Mouse (Mus musculus) adrenal gland, adult 8-10 months (tissue): ENCODE data around the gene N4bp2. TPM values are rescaled to one million over a fixed set of nuclear protein-coding genes. Genes with fewer than 3 reads are reported as not detected.
"Not testable (repeated sequence)": the region's sequence is repeated elsewhere in the genome, so short reads cannot be mapped to it uniquely, and the experiment has no call there.

Source experiments
- DNase-seq: peaks from one replicate; pipeline ENCODE4 v3.0.0; 2022
- total RNA-seq, 4 experiments: library from RNA; stranded (reverse); gene quantifications; 2 replicates each; pipeline ENCODE4 v1.2.4; 2022

N4bp2 gene
- total RNA-seq, 4 experiments from 2014 or later, result 14.0 to 16.9 (median 14.9) TPM

GRCm38 (mm10) chr5:65764786-65765634 lies 1.7 kb downstream of the N4bp2 start:
- DNase-seq, result peak; percentile 91

GRCm38 (mm10) chr5:65765635-65765911 lies 2.3 kb downstream of the N4bp2 start:
- no peak for DNase-seq

- no peak for DNase-seq
Measured at GRCm38 (mm10) chr5:65768007-65768406, 4.7 kb downstream of the N4bp2 start.

GRCm38 (mm10) chr5:65770065-65770464 lies 6.7 kb downstream of the N4bp2 start:
- DNase-seq, result no peak

GRCm38 (mm10) chr5:65770493-65770892 lies 7.2 kb downstream of the N4bp2 start:
- no peak for DNase-seq

DNA sequence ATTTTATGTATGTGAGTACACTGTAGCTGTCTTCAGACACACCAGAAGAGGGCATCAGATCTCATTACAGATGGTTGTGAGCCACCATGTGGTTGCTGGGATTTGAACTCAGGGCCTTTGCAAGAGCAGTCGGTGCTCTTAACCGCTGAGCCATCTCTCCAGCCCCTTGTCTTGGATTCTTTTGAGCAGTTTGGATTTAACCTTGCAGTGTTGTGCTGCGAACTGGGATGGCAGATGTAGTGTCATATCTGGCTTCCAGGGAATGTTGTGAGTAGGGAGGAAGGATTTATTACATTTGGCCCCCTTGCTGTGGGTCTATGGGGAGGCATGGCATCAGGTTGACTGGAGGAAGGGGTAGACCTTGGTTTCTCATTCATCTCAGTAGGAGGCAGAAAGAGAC lies 10.6 kb downstream of the N4bp2 start:
- DNase-seq, result not testable (repeated sequence)

DNA sequence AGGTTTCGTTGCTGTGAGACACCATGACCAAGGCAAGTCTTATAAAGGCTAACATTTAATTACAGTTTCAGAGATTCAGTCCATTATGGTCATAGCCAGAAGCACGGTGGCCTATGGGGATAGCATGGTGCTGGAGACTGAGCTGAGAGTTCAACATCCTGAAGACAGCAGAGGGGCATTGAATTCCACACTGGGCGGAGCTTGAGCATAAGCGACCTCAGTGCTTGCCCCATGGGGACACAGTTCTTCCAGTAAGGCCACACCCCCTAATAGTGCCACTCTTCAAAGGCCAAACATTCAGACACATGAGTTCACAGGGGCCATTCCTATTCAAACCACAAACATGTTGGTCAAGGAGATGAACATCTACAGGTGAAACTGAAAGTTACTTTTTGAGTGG lies 12.8 kb downstream of the N4bp2 start:
- no peak for DNase-seq

GRCm38 (mm10) chr5:65776907-65777306 lies 13.6 kb downstream of the N4bp2 start:
- no peak for DNase-seq

DNA sequence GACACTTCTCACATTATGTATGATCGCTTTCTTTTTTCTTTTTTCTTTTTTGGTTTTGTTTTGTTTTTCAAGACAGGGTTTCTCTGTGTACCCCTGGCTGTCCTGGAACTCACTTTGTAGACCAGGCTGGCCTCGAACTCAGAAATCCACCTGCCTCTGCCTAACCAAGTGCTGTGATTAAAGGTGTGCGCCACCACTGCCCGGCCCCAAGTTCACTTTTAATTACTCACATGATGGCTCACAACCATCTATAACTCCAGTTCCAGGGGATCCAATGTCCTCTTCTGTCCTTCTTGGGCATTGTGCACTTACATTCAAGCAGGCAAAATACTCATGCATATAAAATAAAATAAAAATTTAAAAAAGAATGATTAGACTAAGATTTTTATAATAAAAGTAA lies 15.7 kb downstream of the N4bp2 start:
- not testable (repeated sequence) for DNase-seq

- no peak for DNase-seq
Measured at GRCm38 (mm10) chr5:65779401-65780063, 16.2 kb downstream of the N4bp2 start.

DNA sequence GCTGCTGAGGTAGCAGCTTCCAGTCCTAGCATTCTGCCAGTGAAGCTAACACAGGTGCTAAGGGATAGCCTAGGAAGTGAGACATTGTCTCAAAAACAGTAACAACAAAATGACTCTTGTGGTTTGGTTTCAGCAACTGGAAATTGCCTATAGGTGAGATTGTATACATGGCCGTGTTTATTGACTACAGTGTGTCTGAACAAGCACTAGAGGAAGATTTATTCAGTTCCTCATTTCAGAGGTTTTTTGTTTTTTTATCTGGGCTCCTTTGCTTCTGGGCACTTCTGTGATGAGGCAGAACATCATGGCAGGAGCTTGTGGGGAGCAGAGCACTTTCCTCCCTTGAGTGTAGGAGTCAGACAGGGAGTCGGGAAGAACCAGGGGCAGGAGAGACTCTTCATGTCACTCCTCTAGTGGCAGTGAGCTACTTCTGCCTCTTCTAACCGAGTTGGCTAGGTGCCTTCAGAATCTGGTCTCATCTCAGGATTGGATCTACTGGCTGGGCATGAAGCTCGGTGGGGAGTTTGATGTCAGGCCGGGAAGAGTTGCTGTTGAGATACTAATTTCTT lies 17.9 kb downstream of the N4bp2 start:
- no peak for DNase-seq

GRCm38 (mm10) chr5:65781769-65782715 lies 18.7 kb downstream of the N4bp2 start:
- DNase-seq, result no peak

DNA sequence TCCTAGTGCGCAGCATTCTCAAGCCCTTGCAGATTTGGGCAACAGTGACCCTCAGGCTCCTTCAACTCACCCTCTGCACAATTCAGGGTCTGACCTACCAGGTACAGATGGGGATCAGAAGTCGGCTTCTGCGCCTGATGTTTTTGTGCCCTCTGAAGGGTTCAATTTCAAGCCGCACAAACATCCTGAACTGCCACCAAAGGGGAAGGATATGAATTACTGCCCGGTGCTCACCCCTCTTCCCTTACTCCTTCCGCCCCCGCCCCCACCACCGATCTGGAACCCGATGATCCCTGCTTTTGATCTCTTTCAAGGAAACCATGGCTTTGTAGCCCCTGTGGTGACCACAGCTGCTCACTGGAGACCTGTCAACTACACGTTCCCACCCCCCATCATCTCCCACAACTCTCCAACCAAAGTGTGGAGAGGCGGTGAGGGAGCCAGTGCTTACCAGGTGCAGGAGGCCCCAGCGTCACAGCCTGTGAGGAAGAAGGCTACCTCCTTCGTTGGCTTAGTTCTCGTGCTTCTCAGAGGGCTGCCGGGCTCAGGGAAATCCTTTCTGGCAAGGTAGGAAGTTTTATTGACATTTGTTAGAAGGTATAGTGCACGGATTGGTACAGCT lies 27.4 kb downstream of the N4bp2 start:
- DNase-seq, result no peak

- DNase-seq, result no peak
Measured at GRCm38 (mm10) chr5:65794202-65794601, 30.9 kb downstream of the N4bp2 start.

DNA sequence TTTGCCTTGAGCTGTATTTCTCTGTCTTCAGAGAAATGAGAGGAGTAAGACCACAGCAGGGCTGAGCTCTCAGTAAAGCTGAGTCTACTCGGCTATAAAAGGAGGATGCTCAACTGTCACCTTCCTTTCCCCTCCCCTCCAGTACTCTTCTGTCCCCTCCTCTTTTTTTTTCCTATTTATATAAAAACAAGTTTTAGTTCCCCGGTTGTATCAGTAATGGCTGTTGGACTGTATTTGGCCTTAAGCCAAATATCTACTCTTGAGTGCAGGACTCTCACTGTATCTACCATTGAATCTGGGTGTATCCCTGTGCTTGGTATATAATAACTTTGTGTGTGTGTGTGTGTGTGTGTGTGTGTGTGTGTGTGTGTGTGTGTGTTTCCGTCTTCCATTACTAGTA lies 31.4 kb downstream of the N4bp2 start:
- no peak for DNase-seq

GRCm38 (mm10) chr5:65795293-65795993 lies 32.1 kb downstream of the N4bp2 start:
- DNase-seq, result no peak

- no peak for DNase-seq
Measured at GRCm38 (mm10) chr5:65795994-65796298, 32.6 kb downstream of the N4bp2 start.

GRCm38 (mm10) chr5:65823601-65824133 lies 60.3 kb downstream of the N4bp2 start:
- peak; percentile 9 for DNase-seq

DNA sequence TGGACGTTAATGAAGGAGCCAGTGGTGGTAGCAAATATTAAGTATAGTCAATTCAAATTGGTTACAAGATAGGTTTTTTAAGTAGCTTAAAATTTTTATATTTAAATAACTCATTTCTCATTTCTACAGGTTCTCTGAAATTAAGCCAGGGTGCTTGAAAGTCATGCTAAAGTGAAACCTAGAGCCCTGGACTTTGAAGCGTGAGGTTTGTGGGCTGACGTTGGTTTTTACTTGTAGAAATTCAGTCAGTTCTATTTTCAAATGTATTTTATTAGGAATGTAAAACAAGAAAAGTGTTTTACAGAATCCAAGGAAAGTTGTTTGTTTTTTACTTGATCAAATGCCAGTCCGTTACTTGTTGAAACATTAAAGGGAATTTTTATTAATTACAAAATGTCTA lies 63.2 kb downstream of the N4bp2 start:
- DNase-seq, result no peak

DNA sequence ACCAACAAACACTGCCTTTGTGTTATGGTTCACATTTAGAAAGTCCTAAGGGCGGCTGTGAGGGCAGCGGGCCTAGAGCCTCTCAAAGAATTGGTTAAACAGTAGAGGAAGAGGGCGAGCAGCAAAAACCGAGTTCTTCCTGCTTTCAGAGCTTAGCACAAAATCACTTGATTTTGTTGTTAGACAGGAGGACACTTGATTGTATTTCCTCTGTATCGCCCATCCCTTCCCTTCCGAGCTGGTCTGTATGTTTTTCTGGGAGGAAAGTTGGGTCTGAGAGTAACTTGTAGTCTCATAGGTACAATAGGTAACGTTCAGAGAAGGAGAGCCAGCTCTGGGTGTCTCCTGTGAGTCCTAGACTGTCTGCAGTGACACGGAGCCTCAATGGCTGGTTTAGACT lies 63.8 kb downstream of the N4bp2 start:
- DNase-seq, result no peak

GRCm38 (mm10) chr5:65828261-65828660 lies 64.9 kb downstream of the N4bp2 start:
- no peak for DNase-seq

- DNase-seq, result no peak
Measured at GRCm38 (mm10) chr5:65829059-65829458, 65.7 kb downstream of the N4bp2 start.
